Mouse (Mus musculus): Measurements from ENCODE around the gene Mtx1.
"Not testable (repeated sequence)": the region's sequence is repeated elsewhere in the genome, so short reads cannot be mapped to it uniquely, and the experiment has no call there.

Gene Mtx1

DNA sequence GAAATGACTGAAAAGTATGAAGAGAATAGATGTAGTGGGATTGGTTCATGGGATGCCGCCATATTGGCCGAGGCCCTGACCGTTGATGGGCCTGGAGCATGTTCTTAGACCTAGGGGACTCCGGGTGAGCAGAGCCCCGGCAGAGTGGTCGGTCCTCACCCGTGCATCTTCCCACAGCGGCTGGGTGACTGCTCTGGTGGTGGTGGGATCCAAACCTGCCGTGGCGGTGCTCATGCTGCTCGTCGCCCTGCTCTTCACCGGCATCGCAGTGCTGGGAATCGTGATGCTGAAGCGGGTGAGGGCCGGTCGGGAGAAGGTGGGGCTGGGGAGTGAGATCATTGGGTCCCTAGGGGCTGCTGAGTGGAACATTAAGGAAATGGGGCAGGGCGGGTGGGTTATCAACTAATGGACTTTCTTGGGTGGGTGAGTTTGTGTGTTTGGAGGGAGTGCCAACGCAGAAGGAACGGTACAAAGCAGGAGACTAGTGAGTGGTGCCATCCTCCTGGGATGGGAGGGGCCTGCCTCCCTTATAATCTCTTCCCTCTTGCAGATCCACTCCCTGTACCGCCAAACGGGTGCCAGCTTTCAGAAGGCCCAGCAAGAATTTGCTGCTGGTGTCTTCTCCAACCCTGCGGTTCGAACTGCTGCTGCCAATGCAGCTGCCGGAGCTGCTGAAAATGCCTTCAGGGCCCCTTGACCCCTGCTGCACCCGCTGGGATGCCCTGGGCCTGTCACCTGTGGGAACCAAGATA lies 45.0 kb downstream of the Mtx1 start:
- peak in 1 of 2 experiments; percentile 23 for DNase-seq

DNA sequence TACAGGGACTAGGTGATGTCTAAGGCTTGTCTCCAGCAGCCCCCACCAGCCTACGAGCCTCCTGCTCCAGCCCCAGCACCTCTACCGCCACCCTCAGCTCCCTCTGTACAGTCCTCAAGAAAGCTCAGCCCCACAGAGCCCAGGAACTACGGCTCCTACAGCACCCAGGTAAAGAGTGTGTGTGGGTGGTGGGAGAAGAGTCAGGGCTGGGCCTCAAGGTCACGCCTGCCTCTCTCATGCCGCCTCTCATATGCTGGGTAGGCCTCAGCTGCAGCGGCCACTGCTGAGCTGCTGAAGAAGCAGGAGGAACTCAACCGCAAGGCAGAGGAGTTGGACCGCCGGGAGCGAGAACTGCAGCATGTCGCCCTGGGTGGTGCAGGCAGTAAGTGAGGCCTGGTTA lies 47.8 kb downstream of the Mtx1 start:
- DNase-seq, result peak in 1 of 2 experiments; percentile 23

DNA sequence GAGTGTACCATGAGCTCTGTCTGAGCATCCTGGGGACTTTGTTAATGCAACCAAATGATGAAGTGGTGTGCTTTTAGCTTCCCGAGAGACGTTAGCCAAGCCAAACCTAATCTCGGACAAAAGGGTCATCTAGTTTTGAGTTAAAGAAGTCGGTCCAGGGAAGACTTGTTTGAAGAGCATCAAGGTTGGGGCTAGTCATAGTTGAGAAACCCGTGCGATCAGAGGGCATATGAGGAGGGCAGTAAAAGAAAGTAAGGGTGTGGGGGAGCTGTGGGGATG lies 48.8 kb downstream of the Mtx1 start:
- DNase-seq, result no peak

DNA sequence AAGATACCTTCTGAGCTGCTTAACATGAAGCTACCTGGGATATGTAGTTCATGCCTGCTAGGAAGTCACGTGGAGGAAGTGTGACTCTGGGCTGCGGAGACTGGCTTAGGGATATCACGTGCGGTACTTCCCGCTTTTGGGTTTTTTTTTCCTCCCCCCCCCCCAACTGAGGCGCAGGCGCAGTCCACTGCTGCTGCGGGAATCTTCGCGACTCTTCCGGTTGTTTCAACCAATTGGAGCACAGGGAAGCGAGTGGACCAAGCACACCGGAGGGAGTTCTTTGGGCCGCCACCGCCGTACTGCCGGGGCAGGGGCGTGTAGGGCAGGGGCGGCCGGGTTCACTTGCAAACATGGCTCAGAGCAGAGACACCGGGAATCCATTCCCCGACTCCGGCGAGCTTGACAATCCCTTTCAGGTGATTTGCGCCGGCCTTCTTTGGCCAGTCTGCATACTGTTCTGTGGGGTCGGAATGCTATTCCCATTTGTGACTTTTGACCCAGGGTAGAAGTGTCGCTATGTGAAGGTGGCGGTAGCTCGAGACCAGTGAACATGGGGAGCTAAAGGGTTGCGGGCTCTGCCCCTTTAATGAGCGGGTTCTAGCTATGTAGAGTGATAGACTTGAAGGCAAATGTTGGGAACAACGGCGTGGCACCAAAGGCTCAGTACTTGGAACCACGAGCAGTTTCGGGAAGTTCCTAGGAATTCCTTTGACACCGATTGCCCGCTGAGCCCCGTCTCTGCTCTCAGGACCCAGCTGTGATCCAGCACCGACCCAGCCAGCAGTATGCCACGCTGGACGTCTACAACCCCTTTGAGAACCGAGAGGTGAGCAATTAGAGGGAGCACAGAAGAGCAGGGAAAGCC lies 49.4 kb downstream of the Mtx1 start, which contains the start of gene Scamp3:
Gene Scamp3 (plus strand): TSS at position 232 of the 865 bp plus-strand sequence.
- peak; percentile 84 to 91 for DNase-seq

DNA sequence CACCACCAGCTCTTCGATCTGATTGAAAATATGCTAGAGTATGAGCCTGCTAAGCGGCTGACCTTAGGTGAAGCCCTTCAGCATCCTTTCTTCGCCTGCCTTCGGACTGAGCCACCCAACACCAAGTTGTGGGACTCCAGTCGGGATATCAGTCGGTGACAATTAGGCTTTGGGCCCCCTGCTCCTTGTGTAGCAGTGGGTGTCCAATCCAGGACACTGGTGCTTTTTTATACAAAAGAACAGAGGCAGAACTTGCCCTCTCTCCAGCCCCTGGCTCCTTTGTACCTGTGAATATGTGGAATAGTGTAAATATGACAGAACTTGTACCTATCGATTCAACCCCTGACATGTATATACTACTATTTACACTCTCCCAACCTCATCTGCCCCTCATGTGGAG lies 50.5 kb downstream of the Mtx1 start:
- no peak for DNase-seq

DNA sequence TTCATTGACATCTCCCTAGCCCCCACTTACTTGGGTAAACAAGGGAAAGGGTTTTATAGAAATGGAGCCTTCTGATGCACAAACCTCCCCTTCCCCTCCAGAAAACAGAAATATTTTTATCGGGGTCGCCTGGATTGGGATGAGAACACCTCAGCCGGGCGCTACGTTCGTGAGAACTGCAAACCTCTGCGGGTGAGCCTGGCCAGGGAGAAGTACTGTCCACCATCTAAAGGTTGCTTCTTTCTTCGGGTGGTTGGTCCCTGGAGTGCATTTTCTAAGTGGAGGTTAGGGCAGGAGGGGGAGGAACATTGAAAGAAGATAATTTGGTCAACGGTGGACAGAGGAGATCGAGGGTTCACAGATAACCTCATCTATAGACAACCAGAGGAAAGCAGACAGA lies 51.3 kb downstream of the Mtx1 start:
- no peak for DNase-seq

DNA sequence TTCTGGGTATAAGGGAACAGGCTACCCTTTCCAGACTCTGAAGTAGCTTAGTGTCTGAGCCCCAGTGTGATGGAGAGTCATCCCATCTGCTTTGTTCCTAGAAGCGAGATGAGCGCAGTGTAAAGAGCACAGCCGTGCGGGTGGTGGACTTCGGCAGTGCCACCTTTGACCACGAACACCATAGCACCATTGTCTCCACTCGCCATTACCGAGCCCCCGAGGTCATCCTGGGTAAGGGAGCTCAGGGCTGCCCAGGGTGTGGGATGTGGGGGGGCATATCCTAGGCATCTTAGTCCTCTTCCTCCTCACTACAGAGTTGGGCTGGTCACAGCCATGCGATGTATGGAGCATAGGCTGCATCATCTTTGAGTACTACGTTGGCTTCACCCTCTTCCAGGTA lies 52.0 kb downstream of the Mtx1 start:
- no peak for DNase-seq

DNA sequence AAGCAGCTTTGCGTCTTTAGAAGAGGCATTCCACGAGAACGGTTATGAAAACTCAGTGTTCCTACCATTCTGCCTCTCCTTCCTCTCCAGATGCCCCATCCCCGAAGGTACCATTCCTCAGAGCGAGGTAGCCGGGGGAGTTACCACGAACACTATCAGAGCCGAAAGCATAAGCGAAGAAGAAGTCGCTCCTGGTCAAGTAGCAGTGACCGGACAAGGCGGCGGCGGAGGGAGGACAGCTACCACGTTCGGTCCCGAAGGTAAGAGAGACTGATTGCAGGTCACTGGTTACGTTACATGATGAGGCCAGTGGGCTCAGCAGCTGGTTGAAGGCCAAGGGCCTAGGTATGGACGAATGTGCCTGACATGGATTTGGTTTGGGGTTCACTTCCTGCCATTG lies 59.9 kb downstream of the Mtx1 start:
- no peak for DNase-seq

DNA sequence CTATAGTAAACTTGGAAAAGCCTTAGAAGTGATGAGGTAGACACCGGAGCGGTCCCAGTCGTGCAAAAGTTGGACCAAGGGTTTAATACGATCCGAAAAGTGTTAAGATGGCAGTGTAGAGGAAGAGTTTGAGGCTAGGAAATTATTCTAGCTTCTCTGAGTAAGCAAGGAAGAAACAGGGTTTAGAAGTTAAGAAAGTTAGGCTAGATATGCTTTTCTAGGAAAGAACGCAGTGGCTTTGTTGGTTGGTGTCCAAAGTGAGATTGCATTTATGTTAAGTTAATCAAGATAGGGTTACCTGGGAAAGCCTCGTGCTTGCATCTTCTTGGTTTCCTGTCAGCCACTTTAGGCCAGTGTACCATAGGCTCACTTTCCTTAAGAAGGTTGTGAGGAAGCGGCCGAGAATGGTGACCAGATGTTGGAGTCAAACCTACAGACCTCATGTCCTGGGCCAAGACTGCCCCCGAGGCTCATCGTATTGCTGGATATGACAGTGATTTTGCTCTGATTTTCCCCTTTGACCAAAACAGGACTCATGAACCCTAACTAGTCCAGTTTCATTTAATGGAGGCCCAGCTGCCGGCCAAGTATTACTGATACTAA lies 61.5 kb downstream of the Mtx1 start:
- DNase-seq, result no peak

DNA sequence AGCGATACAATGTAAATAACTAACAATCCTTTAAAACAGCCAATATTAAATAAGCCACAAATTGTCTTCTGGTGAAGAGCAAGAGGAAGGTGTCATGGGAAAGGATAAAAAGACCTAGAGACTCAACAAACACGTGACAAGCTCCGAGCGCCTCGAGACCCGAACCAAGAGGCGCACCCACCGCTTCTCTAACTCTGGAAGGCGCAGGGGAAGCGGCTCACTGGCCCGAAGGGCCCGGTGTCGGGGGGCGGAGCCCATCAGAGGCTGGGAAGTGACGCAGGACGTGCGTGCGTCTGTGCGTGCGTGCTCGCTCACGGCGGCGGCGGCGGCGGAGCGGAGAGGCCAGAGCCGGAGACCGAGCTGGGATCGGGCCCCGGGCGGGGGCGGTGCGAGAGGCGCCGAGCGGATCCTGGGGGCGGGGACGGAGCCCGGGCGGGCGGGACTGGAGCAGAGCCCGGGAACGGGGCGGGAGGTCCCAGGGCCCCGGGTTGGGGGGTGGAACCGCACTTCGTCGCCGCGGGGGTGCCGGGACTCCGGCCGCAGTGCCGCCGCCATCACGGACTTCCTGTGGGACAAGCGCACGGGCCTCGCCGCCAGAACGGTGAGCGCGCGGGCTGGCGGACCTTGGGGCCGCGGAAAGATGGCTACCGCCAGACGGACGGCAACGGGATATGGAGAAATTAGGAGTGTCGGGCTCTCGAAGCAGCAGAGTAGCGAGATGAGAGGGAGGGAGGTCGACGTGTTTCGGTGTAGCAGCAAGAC lies 62.2 kb downstream of the Mtx1 start, which contains the start of gene Clk2:
Gene Clk2 (plus strand): TSS at position 290 of the 762 bp plus-strand sequence.
- peak; percentile 95 to 97 for DNase-seq

DNA sequence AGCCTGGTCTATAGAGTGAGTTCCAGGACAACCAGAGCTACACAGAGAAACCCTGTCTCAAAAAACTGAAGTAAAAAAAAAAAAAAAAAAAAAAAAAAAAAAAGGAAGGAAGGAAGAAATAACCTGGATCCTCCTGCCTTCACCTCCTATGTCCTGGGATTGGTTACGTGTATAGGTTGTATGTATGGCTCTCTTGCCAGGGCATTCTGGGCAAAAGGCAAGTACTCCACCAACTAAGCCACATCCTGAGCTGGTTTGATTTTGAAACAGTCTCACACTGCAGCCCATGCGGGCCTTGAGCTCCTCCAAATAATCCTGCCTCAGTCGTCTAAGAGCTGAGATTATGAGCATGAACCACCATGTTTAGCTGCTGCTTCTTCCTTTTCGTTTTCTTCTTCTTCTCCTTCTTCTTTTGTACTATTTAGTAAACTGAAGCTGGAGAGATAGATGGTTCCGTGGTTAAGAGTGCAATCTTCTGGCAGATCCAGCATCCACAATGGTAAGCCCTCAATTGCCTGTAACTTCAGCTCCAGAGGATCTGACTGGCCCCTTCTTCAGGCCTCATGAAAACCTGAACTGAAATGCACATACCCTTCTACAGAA lies 63.1 kb downstream of the Mtx1 start:
- no peak for DNase-seq

DNA sequence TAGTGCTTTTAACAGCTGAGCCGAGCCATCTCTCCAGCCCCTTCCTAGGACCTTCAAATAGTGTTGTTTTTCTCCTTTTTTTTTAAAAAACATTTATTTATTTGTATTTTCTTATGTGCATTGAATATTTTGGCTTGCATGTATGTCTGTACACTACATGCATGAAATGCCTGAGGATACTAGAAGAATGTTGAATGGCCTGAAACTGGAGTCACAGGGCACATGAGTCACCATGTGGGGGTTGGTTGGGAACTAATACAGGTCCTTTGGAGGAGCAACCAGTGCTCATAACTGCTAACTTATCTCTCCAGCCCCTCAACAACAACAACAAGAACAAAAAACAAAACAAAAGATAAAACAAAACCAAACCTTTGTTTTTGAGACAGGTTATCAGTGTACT lies 63.8 kb downstream of the Mtx1 start:
- no peak for DNase-seq

DNA sequence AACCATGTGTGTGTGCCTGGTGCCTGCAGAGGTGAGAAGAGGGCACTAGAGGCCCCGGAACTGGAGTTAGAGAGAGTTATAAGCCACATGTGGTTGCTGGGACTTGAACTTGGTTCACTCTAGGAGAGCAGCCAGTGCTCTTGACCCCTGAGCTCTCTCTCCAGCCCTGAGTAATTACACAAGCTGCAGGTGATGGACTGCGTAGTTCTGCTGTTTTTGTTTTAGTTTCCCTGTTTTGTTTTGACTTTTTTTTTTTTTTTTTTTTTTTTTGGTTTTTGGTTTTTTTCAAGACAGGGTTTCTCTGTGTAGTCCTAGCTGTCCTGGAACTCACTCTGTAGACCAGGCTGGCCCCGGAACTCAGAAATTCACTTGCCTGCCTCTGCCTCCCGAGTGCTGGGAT lies 65.1 kb downstream of the Mtx1 start:
- DNase-seq, result no peak

DNA sequence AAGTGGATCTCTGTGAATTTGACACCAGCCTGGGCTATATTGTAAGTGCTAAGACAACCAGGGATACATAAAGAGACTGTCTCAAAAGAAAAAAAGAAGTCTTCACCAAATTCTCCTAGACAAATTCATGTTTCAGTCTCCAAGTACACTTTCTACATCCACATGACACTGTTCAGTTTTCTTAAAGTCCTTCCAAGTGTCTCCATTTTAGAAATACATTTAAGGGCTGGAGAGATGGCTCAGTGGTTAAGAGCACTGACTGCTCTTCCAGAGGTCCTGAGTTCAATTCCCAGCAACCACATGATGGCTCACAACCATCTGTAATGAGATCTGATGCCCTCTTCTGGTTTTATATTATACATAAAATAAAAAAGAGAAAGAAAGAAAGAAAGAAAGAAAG lies 65.7 kb downstream of the Mtx1 start:
- not testable (repeated sequence) for DNase-seq

DNA sequence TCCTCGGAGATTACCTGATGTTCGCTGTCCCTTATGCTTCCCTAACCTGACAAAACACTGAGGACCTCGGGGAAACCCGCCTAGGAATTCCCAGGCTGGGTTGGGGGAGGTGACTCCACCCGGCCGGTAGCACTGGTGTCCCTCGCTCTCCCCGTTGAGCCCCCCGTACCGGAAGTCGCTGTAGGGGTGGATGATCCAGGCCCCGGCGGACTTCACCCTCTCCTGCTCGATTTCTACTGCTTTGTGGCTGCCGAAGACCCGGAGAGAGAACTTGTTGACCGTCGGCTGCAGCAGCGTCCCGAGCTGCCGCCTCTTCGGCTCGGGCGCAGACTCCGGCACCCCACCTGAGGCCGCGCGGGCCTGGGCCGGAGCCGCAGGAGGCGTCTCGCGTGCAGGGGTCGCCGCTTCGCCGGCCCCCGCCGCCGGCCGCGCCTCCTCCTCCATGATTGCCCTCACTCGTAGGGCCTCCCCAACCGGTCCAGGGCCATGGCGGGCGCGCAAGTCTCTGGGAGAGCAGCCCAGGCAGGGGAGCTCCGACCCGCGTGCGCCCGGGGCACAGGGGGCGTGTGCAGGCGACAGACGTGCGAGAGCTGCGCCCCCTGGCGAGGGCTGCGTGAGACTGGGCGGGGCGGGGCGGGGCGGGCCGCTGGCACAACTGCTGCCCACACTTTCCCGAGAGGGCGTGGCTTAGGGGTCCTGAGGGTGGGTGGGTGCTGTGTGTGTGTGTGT lies 67.1 kb downstream of the Mtx1 start, which contains the start of gene Hcn3:
Gene Hcn3 (minus strand): TSS at position 581 of the 729 bp plus-strand sequence.
- peak; percentile 64 to 83 for DNase-seq

DNA sequence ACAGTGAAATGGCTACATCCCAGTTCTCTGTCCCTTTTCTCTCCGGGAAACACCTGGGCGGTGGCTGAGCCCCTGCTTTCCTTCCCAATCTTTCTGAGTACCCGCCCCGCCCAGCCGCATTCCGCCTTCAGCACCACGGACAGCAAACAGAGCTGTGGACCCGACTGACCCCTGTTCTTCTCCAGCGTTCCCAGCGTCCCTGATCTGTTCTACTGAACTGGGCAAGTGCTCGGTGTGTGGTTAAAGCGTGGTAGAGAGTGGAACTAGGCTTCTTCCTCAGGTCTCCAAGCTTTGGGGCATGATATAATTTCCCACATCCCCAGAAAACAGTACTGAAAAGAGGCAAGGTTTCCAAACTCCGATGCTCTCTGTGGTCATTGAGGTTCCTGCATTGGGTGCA lies 67.7 kb downstream of the Mtx1 start:
- DNase-seq, result no peak

Data from cerebellum, postnatal 25 days (tissue).